Mouse (Mus musculus) neural tube, embryonic 13.5 days (tissue): ENCODE measurements around the gene Olfr115. TPM values are rescaled to one million over a fixed set of nuclear protein-coding genes. Genes with fewer than 3 reads are reported as not detected.

ENCODE experiments used
- ATAC-seq: fragments of 200-750 bp; cut with Nextera tagmentation; 2 replicates; pipeline ENCODE4 v1.8.0; 2017; ENCODE audit warnings: low read depth, mild to moderate bottlenecking, moderate TSS enrichment, moderate library complexity
- H3K27ac ChIP-seq: fragments of 300-500 bp; sonication (generic); replicated peaks from 2 replicates; pipeline ENCODE4 v1.5.1; 2015; ENCODE audit warnings: moderate library complexity, mild to moderate bottlenecking, inconsistent platforms
- H3K27me3 ChIP-seq: fragments of 300-500 bp; sonication (generic); 2 replicates; pipeline ENCODE4 v1.6.1; 2015; ENCODE audit warnings: mild to moderate bottlenecking, inconsistent platforms
- H3K36me3 ChIP-seq: fragments of 300-500 bp; sonication (generic); 2 replicates; pipeline ENCODE4 v1.6.1; 2015; ENCODE audit warnings: mild to moderate bottlenecking, inconsistent platforms
- H3K4me1 ChIP-seq: fragments of 300-500 bp; sonication (generic); replicated peaks from 2 replicates; pipeline ENCODE4 v1.6.1; 2015; ENCODE audit warnings: inconsistent platforms
- H3K4me2 ChIP-seq: fragments of 300-500 bp; sonication (generic); 2 replicates; pipeline ENCODE4 v1.6.1; 2015; ENCODE audit warnings: inconsistent platforms, mild to moderate bottlenecking, moderate library complexity
- H3K4me3 ChIP-seq: fragments of 300-500 bp; sonication (generic); 2 replicates; pipeline ENCODE4 v1.5.1; 2015; ENCODE audit warnings: mild to moderate bottlenecking, inconsistent platforms
- H3K9ac ChIP-seq: fragments of 300-500 bp; sonication (generic); 2 replicates; pipeline ENCODE4 v1.6.1; 2015; ENCODE audit warnings: moderate library complexity, mild to moderate bottlenecking, inconsistent platforms
- H3K9me3 ChIP-seq: fragments of 300-500 bp; sonication (generic); 2 replicates; pipeline ENCODE4 v1.6.1; 2016; ENCODE audit warnings: inconsistent platforms
- WGBS: fragments of 180-500 bp; shearing (Covaris S2); methylation state at CpG from one replicate; pipeline ENCODE4 v1.1.7; 2015; 5-methylcytosine and 5-hydroxymethylcytosine counted together
- polyA plus RNA-seq: library from polyadenylated mRNA; unstranded; fragments of >200 nt; fragmentation: Nextera tagmentation; extraction: Ambion mirVana; gene quantifications from 2 replicates; pipeline ENCODE4 v1.2.1, GENCODE M21; 2015

Gene Olfr115
- polyA plus RNA-seq: not detected in 2 replicates

- Histone ChIP-seq H3K27me3 (no peaks in the 10 kb centered on the region), H3K9me3 (peaks cover 12% of the 10 kb centered on the region), H3K4me3 (no peak within 1 kb of the TSS), H3K4me1 (no peaks in the 10 kb centered on the region), H3K36me3 (no peaks in the 10 kb centered on the region), H3K9ac (no peak within 1 kb of the TSS), H3K27ac (no peak within 1 kb of the TSS), H3K4me2 (no peak within 1 kb of the TSS)
- 78% methylated on average over 2 of the region's 2 CpGs for WGBS
- ATAC-seq: no peak
Observed at GRCm38 (mm10) chr17:37627009-37627408, at the start of gene Olfr115, which contains the start of gene Olfr116. Olfr115 (minus strand) TSS chr17:37627109. Olfr116 (minus strand) TSS chr17:37627199.

DNA sequence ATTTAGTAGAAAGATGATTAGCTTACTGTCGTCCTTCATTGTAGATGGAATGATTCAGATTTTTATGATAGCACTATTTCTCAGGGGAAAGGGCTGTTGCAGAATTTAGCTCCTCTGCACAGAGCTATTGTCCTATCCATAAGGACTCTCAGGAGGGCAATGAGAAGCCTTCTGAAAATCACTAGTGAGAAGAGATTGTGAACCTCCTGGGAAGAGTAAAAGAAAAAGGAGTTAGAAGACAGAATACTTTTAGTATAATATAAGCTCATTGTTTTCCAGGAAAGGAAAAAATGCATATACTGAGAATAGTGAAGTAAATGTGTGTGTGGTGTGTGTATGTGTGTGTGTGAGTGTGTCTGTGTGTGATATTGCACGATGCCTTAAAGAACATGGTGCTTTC is 39.8 kb upstream of the Olfr115 start, which contains the start of gene Olfr118:
Gene Olfr118 (plus strand): TSS at position 301 of the 400 bp plus-strand sequence.
- Histone ChIP-seq H3K4me1 (no peaks in the 10 kb centered on the region), H3K9ac (no peak within 1 kb of the TSS), H3K27me3 (no peaks in the 10 kb centered on the region), H3K9me3 (no peaks in the 10 kb centered on the region), H3K27ac (no peak within 1 kb of the TSS), H3K36me3 (no peaks in the 10 kb centered on the region), H3K4me3 (no peak within 1 kb of the TSS), H3K4me2 (no peak within 1 kb of the TSS)
- 69% methylated on average over 2 of the region's 2 CpGs for WGBS
- no peak for ATAC-seq

DNA sequence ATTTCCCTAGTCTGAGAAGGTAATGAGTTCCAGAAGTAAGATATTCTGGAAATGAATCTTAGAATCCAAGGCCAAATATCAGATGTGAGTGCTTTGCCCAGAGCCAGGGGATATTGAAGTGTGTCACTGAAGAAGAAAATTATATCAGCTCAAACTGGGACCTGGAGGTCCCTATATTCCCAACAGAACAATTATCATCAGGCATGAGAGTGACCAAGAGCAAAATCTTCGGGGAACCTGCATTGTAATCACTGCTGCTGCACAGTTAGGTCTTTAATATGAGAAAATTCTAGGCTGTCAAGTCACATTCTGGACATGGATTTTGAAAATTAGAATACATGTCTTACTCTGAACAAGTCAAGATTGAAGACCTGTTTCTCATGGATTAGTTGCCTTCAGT is 36.8 kb upstream of the Olfr115 start, which contains the start of gene Olfr117:
Gene Olfr117 (minus strand): TSS at position 101 of the 400 bp plus-strand sequence.
- Histone ChIP-seq H3K4me2 (no peak within 1 kb of the TSS), H3K9me3 (no peaks in the 10 kb centered on the region), H3K27ac (no peak within 1 kb of the TSS), H3K4me3 (no peak within 1 kb of the TSS), H3K27me3 (no peaks in the 10 kb centered on the region), H3K36me3 (no peaks in the 10 kb centered on the region), H3K4me1 (no peaks in the 10 kb centered on the region), H3K9ac (no peak within 1 kb of the TSS)
- ATAC-seq: no peak
- WGBS: 84% methylated on average over 1 of the region's 1 CpGs

DNA sequence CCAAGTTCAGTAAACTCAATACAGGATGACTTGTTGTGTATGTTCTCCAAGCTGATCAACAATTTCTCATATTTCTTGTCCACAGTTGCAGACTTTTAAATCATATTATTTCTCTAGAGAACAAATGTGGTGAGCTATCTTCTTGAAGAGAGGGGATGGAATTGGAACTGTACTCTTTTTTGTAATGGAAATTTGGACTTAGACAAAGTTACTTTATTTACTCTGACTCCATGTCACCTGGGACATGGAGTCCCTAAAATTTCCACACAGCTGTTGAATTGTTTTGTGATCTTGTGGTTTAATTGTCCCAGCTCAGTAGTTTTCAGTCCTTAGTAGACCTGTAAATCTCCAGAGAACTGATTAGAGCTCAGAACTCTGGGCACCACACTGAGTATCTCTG is 34.3 kb downstream of the Olfr115 start, which contains the start of gene Olfr114:
Gene Olfr114 (minus strand): TSS at position 101 of the 400 bp plus-strand sequence.
- Histone ChIP-seq H3K27me3 (no peaks in the 10 kb centered on the region), H3K27ac (no peak within 1 kb of the TSS), H3K4me3 (no peak within 1 kb of the TSS), H3K4me2 (no peak within 1 kb of the TSS), H3K9me3 (no peaks in the 10 kb centered on the region), H3K4me1 (no peaks in the 10 kb centered on the region), H3K36me3 (no peaks in the 10 kb centered on the region), H3K9ac (no peak within 1 kb of the TSS)
- ATAC-seq: no peak

GRCm38 (mm10) chr17:37577563-37577962 is 49.3 kb downstream of the Olfr115 start, which contains the start of gene Olfr113:
Olfr113 (minus strand) TSS chr17:37577663.
- Histone ChIP-seq H3K27ac (no peak within 1 kb of the TSS), H3K4me1 (no peaks in the 10 kb centered on the region), H3K4me2 (no peak within 1 kb of the TSS), H3K36me3 (no peaks in the 10 kb centered on the region), H3K27me3 (no peaks in the 10 kb centered on the region), H3K9ac (no peak within 1 kb of the TSS), H3K4me3 (no peak within 1 kb of the TSS), H3K9me3 (no peaks in the 10 kb centered on the region)
- ATAC-seq: no peak

- ATAC-seq: no peak
- Histone ChIP-seq H3K36me3 (no peaks in the 10 kb centered on the region), H3K4me2 (no peak within 1 kb of the TSS), H3K9ac (no peak within 1 kb of the TSS), H3K27ac (no peak within 1 kb of the TSS), H3K4me1 (no peaks in the 10 kb centered on the region), H3K4me3 (no peak within 1 kb of the TSS), H3K27me3 (no peaks in the 10 kb centered on the region), H3K9me3 (no peaks in the 10 kb centered on the region)
Observed at GRCm38 (mm10) chr17:37569351-37569750, 57.6 kb downstream of the Olfr115 start, which contains the start of gene Olfr112. Olfr112 (minus strand) TSS chr17:37569451.

Other genes with a start within 250 kb of the Olfr115 start
- gene Olfr105-ps, start 248.1 kb downstream of the Olfr115 start, polyA plus RNA-seq: not detected in 2 replicates
- gene Olfr106-ps, start 236.7 kb downstream of the Olfr115 start, polyA plus RNA-seq: not detected in 2 replicates
- gene Olfr107, start 227.9 kb downstream of the Olfr115 start, polyA plus RNA-seq: not detected in 2 replicates
- not detected in 2 replicates for gene Olfr108, start 181.6 kb downstream of the Olfr115 start, polyA plus RNA-seq
- gene Olfr109, start 168.2 kb downstream of the Olfr115 start, polyA plus RNA-seq: not detected in 2 replicates
- gene H2-M2, start 143.6 kb downstream of the Olfr115 start, polyA plus RNA-seq: not detected in 2 replicates
- not detected in 2 replicates for gene Olfr110, start 134.6 kb downstream of the Olfr115 start, polyA plus RNA-seq
- gene Olfr111, start 119.1 kb downstream of the Olfr115 start, polyA plus RNA-seq: not detected in 2 replicates
- not detected in 2 replicates for gene Olfr112, start 57.7 kb downstream of the Olfr115 start, polyA plus RNA-seq
- gene Olfr113, start 49.4 kb downstream of the Olfr115 start, polyA plus RNA-seq: not detected in 2 replicates
- gene Olfr114, start 34.4 kb downstream of the Olfr115 start, polyA plus RNA-seq: not detected in 2 replicates
- gene Olfr116, start 90 bp upstream of the Olfr115 start, polyA plus RNA-seq: not detected in 2 replicates
- not detected in 2 replicates for gene Olfr117, start 36.7 kb upstream of the Olfr115 start, polyA plus RNA-seq
- gene Olfr118, start 39.9 kb upstream of the Olfr115 start, polyA plus RNA-seq: not detected in 2 replicates
- gene Olfr119, start 69.5 kb upstream of the Olfr115 start, polyA plus RNA-seq: not detected in 2 replicates
- gene Olfr120, start 94.7 kb upstream of the Olfr115 start, polyA plus RNA-seq: not detected in 2 replicates
- gene Olfr121, start 121.7 kb upstream of the Olfr115 start, polyA plus RNA-seq: not detected in 2 replicates
- not detected in 2 replicates for gene Olfr122, start 141.5 kb upstream of the Olfr115 start, polyA plus RNA-seq
- not detected in 2 replicates for gene Olfr123, start 166.4 kb upstream of the Olfr115 start, polyA plus RNA-seq
- gene Olfr124, start 172.8 kb upstream of the Olfr115 start, polyA plus RNA-seq: not detected in 2 replicates
- not detected in 2 replicates for gene Olfr125, start 205.8 kb upstream of the Olfr115 start, polyA plus RNA-seq
- gene Olfr126, start 220.4 kb upstream of the Olfr115 start, polyA plus RNA-seq: not detected in 2 replicates